Mouse (Mus musculus): ENCODE measurements around the gene Gpr139. TPM values are rescaled to one million over a fixed set of nuclear protein-coding genes. Genes with fewer than 3 reads are reported as not detected.

The Gpr139 gene
- total RNA-seq (2021), result not detected
- long read RNA-seq, experiment 1, result 0 reads
- long read RNA-seq, experiment 2, result 0 reads

DNA sequence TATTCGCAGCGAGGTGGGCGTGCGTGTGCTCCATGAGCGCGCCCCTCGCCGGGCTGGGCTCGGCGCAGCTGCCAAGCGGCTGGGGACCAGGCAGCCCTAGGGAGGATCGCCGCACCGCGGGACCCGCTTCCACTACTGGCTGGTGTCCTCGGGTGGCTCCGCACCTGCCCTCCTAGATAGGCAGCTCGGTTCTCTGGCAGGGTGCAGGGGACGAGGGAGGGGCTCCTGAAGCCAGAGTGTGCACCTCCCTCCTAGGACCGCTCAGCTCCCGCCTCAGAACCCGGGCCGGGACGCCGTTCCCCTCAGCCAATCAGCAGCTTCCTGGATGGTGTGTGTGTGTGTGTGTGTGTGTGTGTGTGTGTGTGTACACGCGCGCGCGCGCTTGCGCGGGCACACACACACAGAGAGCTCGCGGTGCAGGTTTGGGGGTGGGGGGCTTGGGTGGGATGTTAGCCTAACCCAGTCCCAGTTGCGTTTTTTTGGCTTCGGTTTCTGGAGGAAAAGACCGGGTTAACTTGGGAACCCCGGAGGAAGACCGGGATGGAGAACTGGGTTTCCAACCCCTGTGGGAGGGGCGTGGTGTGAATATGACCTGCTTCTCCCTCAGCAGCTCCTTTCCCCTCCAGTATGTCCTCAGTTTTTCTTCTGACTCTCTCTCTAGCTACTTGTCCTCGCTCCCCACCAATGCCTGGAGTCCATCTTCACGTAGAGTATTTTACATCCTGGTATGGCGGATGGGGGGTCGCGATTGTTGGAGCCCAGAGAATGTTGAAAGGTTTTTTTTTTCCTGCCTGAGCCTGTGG, at the start of gene Gpr139:
Gene Gpr139, minus strand, starts transcription at position 263 of the 803 bp plus-strand sequence.
- DNase-seq, result no peak

DNA sequence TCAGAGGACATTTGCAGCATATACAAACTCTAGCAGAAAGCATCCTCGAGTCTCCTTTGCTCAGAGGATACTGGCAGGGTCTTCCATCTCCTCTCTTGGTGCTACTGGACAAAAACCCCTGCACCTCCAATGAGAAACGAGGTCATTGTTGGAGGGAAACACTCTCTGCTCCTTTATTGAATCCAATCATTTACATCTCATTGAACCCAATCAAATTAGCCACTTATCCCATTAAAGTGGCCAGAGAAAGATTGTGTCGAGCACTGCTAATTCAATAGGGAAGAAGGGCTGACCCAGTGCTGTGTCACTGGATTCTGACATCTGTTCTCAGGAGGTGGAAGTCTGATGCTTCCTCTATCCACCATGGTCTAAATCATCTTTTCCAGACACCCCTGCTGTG, 46.6 kb upstream of the Gpr139 start:
- no peak for DNase-seq

DNA sequence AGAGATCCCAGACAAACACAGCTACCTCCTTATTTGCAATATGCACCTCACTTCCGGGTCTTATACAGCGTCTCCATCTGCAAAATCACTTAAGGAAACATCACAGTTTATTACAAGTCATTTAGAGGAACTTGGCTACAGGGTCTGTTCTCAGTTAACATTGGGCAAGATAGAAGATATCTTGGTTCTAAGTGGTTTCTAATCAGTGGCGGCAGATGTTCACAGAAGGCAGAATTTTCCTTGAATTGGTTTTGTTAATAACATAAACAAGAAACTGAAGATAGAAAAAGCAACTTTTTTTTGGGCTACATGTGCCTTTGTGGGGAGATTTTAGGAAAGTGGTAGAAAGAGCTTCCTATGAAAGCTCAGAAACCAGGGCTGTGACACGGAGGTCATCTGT, 38.3 kb upstream of the Gpr139 start:
- no peak for DNase-seq

DNA sequence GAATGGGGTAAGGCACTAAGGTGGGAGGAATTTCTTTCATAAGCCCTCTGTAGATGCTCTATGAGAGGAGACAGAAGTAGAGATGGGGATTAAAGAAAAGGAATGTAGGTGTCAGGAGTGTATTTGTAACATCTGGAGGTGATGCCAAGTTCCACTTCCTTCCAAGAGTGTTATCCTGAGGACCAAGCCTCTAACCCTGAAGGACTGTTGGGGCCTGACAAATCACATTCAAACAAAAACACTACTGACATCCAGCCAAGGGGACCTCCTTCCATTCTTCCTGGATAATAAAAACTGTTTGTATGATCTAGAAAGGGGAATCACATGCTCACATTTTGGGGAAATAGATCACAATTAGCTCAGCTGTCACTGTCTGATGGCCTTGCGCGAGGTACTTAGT, 34.7 kb upstream of the Gpr139 start:
- DNase-seq, result no peak

DNA sequence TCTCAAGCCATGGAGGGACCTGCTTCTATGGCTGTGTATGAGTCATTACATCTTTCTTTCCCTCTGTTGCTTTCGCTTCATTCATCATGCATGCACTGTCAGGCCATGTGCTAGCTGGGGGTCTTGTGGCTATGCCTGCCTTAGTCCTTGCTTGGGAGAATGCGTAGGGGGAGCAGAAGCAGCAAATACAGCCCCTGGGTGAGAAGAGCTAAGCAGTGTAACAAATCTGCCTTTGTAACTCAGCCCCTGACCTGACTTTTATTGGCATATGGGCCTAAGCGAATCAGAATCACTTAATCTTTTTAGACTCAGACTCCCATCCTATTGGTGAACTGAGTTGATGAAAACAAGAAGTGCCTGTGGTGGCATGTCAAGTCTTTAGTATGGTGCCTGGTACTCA, 22.8 kb upstream of the Gpr139 start:
- DNase-seq, result no peak

DNA sequence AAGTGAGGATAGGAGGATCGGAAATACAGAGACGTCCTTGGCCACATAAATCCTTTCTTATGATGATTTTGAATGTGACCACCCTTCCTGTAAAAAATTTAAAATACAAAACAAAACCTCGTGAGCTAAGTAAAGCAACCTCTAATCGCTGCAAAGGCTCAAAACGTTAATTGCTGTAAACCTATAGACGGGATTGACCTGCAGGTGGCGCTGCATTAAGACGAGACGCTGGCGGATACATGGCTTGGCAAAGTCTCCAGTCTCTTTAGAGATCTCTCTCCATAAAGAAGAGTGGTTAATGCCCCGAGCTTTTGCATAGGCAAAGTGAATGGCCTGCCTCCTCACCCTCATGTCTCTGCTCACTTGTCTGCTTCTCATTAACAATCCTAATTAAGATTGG, 2.0 kb upstream of the Gpr139 start:
- peak; percentile 16 to 53 for DNase-seq

DNA sequence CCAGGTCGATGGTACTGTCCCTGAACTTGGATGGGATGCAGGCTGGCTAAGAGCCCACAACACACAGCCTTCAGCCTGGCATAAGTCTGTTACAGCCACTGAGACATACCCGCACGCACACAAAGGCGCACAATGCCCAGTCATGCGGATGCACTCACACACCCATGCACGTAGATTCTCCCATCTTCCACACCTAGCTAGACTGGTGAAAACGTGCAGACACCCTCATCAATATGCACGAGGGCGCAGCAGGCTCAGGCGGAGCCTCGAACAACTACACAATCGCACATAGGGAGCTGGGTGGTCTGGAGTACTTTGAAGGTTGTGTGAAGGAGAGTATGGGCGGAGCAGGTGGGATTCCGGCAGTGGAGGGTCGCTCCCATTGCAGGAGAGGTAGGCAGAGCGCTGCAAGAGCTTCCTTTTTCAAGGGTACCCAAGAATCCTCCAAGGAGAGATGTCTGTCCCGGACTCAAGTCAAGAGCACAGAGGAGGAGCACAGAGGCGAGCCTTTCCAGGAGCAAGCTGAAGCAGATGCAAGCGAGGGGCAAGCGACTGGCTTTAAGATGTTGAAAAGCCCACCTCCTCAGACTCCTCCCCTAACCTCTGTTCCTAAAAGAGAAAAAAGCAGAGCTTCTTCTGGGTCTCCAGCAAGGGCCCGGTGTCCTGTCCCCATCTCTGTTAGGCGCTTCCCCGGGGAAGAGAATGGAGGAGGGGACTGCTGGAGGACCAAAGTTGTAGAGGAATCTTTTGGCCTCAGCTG, 958 bp upstream of the Gpr139 start:
- DNase-seq, result no peak

DNA sequence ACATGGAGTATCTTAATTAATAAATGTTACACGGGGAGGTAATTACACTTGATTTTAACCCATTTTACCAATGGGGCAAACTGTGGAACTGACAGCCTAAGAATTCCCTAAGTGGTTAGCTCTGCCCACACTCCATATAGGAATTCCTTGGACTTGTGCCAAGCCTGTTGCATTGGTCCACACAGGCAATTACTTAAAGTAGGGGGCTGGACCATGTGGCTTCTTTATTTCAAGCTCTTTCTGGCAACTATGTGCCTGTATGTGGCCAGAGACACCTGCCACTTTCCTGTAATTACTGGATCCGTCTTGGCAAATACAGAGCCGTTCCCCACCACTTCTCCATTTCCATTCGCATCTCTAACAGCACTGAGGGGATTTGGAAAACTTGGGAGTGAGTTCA, 3.4 kb downstream of the Gpr139 start:
- no peak for DNase-seq

DNA sequence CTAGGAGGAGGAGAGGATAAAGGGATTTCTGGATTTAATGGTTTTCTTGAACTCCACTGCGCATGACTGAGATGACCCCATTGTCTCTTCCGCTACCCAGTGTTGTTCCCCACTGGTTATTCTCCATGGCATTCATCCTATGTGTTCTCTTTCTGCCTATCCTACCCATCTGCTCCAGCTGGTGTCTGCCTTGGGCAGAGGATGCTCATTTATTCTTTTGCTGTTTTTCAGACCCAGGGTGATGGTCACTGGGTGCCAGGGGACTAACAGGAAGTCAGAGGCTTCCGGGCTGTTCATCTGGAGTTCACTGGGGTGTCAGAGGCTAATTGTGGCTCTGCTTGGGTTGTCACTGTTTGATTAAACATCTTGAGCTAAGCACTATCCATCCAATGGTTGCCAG, 24.4 kb downstream of the Gpr139 start:
- no peak for DNase-seq

DNA sequence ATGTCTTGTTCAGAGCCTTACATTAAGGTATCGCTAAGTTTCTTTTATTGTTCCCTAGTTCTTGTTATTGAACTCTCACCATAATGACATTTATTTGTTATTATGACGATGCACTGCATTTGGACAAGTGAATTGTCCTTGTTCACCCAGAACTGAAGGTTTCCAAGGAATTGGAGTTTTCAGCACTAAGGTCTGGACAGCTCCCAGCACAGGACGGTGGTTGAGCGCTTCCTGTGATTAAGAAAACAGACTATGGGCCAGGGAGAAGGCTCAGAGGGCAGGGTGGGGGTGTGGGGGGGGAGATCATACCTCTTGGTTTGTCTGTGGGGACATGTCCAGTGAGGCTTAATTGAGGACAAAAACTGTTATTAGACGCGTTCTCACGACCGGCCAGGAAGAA, 72.6 kb downstream of the Gpr139 start:
- DNase-seq, result peak; percentile 22 to 48

DNA sequence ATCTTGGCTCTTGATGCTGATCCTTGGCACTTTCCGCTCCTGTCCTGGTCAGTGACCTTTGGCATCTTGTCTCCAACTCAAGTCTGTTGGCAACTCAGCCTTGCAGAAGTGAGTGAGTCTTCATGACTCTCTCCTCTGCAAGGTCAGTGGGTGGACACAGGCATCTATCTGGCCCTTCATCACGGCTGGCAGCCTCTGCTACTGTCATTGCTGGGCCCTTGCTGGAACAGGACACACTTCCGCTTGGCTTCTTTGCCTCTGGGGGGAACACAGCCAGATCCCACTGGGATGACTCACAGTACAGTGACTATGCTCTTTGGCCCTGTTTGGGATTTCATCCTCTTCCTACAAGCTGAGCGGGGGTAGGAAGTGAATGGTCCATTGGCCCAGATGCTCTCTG, 78.5 kb downstream of the Gpr139 start:
- peak; percentile 18 to 57 for DNase-seq

DNA sequence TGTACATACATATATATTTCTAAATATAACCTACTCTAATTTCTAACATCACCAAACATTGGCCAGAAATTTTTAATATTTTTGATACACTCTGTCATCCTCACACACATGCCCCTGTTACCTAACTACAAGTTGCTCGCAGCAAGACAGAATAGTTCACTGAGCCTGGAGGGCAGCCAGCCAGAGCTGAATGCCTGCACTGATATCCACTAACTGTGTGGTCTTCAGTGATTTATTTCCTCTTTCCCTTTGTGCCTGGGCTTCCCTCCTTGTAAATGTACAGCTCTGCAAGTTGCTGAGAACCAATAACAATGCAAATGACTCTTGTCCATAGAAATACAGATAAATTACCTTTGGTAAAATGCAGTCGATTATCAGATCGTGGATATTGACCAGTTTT, 87.8 kb downstream of the Gpr139 start:
- no peak for DNase-seq

Other genes with a start within 250 kb of the Gpr139 start
- gene Gprc5b, start 189.4 kb downstream of the Gpr139 start, total RNA-seq (2021), result 100 to 1,000 TPM; 111 to 184 TPM